Mouse (Mus musculus) kidney, postnatal 25 days (tissue): ENCODE data around the gene Smg1.
"Not testable (repeated sequence)": the region's sequence is repeated elsewhere in the genome, so short reads cannot be mapped to it uniquely, and the experiment has no call there.

Experiments used
- DNase-seq, 2 experiments: peaks; one replicate each; pipeline ENCODE4 v3.0.0; 2021; ENCODE audit warnings: mixed read lengths in 2 of 2

The Smg1 gene

DNA sequence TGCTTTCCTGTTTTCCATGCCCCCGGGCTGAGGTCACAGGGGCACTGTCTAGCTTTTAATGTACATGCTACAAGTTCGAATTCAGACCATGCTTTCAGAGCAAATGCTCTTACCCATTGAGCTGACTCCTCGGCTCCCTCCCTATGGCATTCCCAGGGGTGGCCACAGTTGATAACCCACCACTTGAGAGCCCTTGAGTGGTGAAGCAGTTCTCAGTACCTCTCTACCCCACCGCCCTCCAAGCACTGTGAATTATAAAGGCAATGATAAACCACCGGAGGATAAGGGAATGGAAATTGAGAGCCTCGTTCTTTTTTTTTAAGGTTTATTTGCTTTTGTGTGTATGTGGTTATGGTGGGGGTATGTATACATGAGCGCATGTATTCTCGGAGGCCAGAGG is 4.6 kb upstream of the Smg1 start:
- DNase-seq: no peak

DNA sequence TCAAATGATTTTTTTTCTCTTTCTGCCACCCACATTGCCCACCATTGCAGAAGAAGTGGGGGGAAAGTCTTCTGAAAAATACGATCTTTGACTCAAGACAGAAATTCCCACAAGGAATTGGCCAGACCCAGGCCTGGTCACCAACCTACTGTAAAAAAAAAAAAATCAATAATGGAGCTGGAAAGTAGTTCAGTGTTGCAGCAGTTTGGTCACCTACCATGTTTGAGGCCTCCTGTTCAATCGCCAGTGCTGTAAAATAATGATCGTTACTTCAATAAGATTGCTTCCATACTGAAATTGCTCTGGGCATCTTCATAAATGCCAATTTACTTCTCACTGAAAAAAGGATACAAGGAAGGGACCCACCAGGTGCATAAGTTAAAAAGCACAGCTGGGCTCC is 1.8 kb upstream of the Smg1 start:
- no peak for DNase-seq

GRCm38 (mm10) chr7:118242911-118243412 is 508 bp downstream of the Smg1 start:
- DNase-seq: peak; percentile 43 to 76

- no peak for DNase-seq
Measured at GRCm38 (mm10) chr7:118242309-118242708, 1.2 kb downstream of the Smg1 start.

DNA sequence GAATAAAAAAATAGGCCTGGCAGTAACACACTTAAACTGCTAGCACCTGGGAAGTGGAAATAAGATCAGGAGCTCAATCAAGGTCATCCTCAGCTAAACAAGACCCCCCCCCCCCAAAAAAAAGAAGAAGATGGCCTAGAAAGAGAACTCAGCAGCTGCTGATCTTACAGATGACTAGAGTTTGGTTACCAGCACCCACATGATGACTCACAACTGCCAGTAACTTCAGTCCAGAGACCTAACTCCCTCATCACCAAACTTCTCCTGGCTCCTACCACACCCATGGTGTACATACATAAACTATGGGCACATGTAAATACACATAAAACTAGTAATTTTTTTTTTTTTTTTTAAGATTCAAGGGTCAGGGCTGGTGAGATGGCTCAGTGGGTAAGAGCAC is 3.1 kb downstream of the Smg1 start:
- no peak for DNase-seq

GRCm38 (mm10) chr7:118239996-118240395 is 3.5 kb downstream of the Smg1 start:
- DNase-seq: no peak

GRCm38 (mm10) chr7:118236949-118237348 is 6.5 kb downstream of the Smg1 start:
- DNase-seq: peak in 1 of 2 experiments; percentile 24

- no peak for DNase-seq
Measured at GRCm38 (mm10) chr7:118234236-118234635, 9.2 kb downstream of the Smg1 start.

- DNase-seq: no peak
Measured at GRCm38 (mm10) chr7:118232613-118233012, 10.9 kb downstream of the Smg1 start.

DNA sequence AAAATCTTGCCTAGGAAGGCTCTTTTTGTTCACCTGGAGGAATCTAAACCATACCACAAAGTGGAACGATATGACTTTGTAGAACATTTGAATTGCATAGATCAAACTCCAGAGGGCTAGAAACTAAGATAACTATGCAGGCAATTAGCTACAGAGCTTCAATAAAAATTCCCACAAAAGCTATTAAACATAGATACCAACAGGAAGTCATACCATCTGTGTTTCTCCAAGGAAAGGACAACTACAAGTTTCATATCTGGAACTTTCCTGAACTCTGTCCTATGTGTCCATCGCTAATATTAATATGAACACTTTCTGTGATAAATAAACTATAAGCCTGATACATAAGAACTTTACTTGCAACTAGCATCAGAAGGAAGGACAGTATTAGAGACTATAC is 23.7 kb downstream of the Smg1 start:
- no peak for DNase-seq

GRCm38 (mm10) chr7:118206396-118206795 is 37.1 kb downstream of the Smg1 start:
- DNase-seq: no peak

GRCm38 (mm10) chr7:118195756-118196155 is 47.7 kb downstream of the Smg1 start:
- no peak for DNase-seq

- DNase-seq: no peak
Measured at GRCm38 (mm10) chr7:118185878-118186277, 57.6 kb downstream of the Smg1 start.

- no peak for DNase-seq
Measured at GRCm38 (mm10) chr7:118184604-118185003, 58.9 kb downstream of the Smg1 start.

DNA sequence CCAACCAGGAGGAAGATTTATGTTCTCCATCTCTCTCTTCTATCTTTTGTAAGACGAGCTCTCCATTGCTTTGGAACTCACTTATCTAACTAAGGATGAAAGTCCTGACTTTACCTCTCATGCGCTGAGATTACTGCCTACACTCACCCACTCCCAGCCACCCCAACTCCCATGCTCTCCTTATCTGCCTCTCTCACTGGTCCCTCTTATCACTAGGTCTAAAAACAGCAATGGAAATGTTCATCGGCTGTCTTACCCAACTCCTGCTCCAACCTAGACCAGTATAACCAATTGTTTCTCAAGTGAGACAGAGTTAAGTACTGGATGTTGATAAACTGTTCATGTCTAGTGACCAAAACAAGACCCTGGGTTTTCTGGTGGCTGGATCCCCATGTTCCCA is 62.3 kb downstream of the Smg1 start:
- no peak for DNase-seq

GRCm38 (mm10) chr7:118179782-118180181 is 63.7 kb downstream of the Smg1 start:
- DNase-seq: no peak

- DNase-seq: no peak
Measured at GRCm38 (mm10) chr7:118175821-118176355, 67.6 kb downstream of the Smg1 start.

GRCm38 (mm10) chr7:118170125-118170524 is 73.3 kb downstream of the Smg1 start:
- not testable (repeated sequence) for DNase-seq

DNA sequence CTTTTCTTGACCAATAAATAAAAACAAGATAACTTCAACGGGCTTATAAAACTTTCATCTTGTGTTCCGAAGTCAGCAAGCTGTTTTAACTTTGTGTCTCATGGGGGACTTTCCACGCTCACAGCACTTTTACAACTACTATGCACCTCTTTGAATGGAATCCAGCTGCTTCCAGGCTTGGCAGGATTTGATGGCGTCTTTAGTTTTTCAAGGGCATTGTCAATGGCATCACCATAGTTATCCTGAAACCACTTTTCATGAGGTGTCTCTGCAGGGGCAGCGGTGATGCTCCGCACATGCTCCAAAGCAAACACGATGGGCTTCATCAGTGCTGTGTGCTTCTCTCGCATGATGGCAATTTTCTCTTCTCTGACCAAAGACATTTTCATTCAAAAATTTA is 80.5 kb downstream of the Smg1 start:
- DNase-seq: no peak

- DNase-seq: no peak
Measured at GRCm38 (mm10) chr7:118160121-118160520, 83.3 kb downstream of the Smg1 start.

DNA sequence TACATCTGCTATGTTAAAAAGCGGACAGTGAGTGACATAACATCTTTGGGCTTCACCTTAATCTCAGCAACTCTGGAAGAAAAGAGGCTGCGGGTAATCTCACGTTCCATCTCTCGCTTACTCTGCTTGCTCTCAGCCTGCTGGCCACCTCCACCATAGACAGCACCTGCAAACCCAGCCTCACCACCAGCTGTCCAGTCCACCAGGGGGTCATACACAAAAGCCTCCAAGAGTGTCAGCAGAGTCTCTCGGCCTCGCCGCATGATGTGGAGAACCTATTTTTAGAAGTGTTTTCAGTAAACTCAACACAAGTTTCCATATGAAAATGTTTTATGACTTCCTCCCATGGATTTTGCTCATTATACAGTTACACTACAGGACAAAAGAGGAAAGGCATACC is 87.0 kb downstream of the Smg1 start:
- DNase-seq: no peak

DNA sequence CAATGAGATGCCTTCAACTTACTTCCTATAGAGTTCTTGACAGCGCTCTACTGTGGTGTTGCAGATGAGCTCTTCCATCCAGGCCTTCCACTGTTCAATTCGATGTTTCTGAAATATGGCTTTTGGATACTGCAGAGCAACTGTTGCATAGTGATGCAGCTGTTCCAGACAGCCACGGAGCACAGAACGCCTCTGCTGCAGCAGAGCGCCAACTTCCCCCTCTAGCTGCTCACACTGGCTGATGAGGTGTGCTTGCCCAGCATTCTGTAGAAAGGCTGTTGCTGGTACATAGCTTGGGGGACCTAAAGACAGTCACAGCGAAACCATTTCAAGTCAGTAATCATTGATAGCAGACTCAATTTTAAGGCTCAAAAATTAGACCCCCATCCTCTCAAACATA is 89.3 kb downstream of the Smg1 start:
- DNase-seq: no peak

GRCm38 (mm10) chr7:118143602-118144001 is 99.9 kb downstream of the Smg1 start:
- DNase-seq: no peak

DNA sequence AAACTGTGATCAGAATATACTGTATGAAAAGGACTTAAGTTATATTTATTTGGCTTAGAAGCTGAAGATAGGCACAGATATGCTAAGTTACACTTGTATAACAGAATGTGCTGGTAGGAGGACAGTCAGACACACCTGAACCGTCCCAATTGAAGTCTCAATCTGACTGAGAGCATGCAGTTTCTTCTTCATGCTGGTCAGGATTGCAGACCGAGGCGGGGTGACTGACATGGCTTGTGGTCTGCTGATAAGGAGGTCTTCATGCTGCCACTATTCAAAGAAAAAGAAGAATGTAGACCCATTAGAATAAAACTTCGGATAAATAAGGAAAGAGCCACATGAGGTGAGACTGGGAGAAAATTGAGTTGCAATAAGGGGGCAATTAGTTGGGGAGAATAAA is 100.3 kb downstream of the Smg1 start:
- DNase-seq: no peak

GRCm38 (mm10) chr7:118141271-118141670 is 102.2 kb downstream of the Smg1 start:
- no peak for DNase-seq
